Mouse (Mus musculus) olfactory bulb, adult 2 months (tissue): ENCODE results near the gene Nradd.

Experiments used
- CTCF ChIP-seq: fragments of 200-500 bp; IDR thresholded peaks from 2 replicates; pipeline ENCODE4 v1.5.1; 2012; ENCODE audit warnings: low read depth, mild to moderate bottlenecking, low read length, moderate library complexity; ENCODE audit not compliant: insufficient read depth
- POLR2A ChIP-seq: fragments of 200-500 bp; IDR thresholded peaks from 2 replicates; pipeline ENCODE4 v1.6.1; 2012; ENCODE audit warnings: mild to moderate bottlenecking, low read depth, low read length, moderate library complexity; ENCODE audit not compliant: insufficient read depth

GRCm38 (mm10) chr9:110660856-110661612 is 36.8 kb upstream of the Nradd start:
- TF ChIP-seq CTCF (no peak), POLR2A (no peak)
